Mouse (Mus musculus) CD8-positive naive resting alpha-beta T cell, adult 2 months (primary cell): ENCODE measurements around the gene Tubgcp6.

Experiments
- DNase-seq, 2 experiments: peaks; one replicate each; pipeline ENCODE4 v3.0.0; 2022; ENCODE audit warnings: low read depth in 2 of 2, low spot score in 2 of 2

The Tubgcp6 gene

DNA sequence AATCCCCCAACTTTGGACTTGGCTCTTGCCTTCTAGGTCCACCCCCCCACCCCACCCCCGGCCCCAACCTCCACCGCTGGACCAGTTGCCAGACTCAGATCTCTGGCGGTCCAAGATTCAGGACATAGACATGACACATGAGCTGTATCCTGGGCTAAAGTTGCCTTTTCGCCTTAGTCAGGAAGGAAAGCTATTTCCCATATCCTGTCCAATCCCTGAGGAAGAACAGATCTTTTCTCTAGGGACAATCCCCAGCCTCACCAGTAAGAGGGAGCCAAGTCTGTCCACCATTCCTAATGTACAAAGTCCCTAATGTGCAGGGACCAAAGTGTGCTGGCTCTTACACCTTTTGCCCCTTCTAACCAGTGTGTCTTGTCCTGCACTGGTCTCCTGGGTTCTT, 19.0 kb upstream of the Tubgcp6 start:
- DNase-seq: no peak

DNA sequence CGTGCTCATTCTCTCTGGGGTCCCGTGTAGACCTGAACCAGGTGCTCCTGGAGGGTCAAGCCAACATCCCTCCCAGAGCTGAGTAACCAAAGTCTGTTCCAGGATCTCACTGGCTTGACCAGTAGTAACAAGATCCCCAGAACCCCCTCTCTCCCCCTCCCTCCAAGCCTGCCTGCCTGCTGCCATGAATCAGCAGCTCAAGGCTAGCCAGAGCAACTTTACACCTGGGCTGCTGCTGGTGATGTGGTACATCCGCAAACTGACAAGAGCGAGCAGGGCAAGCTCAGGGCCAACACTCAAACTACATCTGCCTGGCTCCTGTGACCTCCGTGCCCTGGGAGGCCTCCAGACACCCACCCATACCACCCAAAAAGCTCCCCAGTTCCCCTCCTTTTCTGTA, 18.5 kb upstream of the Tubgcp6 start:
- no peak for DNase-seq

DNA sequence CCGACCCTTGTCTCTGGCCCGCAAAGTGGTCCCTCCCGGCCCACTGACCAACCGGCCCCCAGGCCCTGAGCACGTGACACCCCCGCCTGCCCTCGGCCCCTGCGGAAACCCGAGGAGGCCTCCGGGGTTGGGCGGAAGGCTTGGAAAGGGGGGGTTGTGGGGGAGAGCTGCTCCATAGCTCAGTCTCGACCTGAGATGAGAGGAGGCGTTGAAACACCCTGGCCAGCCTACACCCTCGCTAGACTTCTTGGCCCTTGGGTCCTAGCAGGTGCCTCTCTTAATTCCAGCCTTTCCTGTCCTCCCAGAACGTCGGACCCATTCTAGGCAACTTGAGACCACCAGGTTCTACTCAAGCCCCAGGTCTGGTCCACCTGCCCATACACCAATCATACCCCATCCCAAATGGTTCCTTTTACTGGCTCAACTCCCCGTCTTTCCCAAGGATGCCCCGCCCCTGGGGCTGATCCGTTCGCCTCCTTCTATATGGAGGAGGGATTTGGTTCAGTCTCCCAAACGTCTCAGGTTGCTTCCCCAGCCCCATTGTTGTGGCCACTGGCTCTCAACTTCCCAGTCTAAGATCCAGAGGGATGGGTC, 17.8 kb upstream of the Tubgcp6 start, which contains the start of gene Mapk12:
TSS of gene Mapk12 (minus strand) at position 45 of the 594 bp plus-strand sequence.
- DNase-seq: no peak

DNA sequence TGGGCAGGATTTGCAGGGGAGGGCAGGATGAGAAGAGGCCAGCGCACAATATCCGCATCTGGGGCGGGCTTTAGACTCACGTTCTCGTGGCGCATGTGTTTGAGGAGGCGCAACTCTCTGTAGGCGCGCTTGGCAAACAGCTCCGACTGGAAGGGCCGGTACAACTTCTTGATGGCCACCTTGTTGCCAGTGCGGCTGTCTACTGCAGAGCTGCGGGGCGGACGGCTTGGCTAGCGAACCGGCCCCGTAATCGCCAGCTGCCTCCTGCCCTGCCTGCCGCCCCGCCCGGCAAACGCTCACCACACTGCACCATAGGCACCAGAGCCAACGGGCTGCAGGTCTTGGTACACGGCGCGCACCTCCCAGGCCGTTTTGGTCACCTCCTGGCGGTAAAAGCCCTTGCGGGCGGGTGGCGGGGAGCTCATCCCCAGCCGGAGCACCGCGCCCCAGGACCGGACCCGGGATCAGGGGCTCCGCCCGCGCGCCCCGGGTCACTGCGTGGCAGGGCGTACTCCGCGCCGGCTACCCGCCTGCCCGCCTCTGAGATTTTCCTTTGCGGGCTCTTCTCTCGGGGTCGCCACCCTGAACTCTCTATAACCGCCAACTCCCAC, 17.2 kb upstream of the Tubgcp6 start:
- DNase-seq: no peak

DNA sequence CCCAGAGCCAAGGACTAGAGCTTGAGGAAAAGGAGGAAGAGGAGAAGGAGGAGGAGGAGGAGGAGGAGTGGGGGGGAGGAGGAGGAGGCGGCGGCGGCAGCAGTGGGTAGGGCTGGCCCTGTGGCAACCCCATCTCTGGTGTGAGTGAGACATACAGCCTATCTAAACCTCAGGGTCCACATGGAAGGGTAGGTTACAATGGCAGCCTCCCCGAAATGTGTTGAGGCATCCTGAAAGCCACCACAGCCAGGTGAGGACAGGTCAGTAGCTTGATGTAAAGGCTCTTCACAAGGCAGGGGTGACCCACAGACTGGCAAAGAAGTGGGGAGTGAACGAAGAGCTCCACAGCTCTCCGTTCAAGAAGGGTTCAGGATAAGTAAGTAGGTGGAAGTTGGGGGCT, 15.6 kb upstream of the Tubgcp6 start:
- no peak for DNase-seq

DNA sequence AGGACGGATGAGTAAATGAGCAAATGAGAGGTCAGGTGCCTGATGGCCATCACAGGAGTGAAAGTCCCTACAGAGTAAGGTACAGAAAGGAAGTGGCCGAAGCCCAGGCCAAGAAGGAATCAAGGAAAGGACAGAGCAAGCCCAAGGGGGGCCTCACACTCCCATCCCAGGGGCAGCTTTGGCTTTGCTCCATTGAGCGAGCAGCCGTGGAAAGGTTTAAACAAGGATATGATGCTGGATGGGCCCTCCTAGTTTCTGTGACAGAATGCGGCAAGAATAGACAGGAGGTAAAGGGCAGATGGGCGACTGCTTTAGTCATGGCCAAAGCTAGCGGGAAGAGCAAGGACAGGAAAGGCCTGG, 15.1 kb upstream of the Tubgcp6 start:
- DNase-seq: no peak

DNA sequence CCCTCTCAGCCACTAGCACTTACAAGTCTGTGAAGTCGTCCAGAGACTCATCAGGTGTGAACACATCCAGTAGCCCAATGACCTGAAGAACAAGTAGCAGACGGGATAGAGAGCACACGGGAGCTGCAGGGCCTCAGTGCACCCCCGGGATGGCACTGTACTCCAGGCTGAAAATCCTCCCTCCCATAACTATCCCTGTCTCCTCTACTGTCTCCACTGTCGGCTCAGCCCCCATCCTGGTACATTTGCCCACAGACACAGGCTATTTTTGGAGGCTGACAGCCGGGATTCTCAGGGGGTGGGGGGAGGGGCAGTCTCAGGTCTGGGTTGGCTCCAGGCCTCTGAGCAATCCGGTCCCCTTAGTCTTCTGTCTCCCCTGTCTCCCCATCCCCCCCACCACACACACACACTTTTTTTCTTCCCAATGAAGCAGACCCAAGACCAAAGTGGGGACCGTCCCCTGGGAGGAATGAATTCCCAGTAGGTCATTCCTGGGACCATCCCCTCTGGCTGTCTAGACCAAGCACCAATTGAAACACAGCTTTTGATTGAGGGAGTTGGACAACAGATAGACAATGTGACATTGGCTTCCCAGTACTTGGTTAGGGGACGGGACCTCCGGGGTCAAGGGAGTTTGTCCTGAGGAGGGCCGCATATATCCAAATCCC, 14.6 kb upstream of the Tubgcp6 start:
- no peak for DNase-seq

DNA sequence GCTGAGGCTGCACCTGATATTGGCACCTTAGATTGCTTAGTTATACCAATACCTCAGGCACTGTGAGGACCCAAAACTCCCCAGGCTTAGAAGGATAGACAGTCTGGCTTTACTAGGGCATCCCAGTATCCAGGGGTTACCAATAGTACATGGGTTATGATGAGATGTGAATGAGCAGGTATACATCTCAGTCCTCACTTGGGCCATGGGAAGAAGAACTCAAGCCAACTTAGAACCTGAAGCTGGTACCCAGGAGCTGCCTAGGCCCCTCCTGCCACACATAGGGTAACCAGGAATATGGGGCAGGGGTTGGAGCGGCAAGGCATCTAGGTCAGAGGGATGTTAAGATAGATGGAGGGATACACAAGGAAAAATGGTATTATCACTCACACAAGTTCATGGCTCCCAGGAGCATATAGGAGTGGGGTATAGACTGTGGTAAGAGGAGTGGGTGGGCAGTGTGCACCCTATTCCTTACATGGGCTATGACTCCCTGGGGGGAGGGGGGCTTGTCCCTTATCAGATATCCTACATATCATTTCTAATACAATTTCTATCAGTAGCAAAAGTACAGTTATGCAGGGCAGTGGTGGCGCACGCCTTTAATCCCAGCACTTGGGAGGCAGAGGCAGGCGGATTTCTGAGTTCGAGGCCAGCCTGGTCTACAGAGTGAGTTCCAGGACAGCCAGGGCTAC, 13.7 kb upstream of the Tubgcp6 start:
- DNase-seq: no peak

DNA sequence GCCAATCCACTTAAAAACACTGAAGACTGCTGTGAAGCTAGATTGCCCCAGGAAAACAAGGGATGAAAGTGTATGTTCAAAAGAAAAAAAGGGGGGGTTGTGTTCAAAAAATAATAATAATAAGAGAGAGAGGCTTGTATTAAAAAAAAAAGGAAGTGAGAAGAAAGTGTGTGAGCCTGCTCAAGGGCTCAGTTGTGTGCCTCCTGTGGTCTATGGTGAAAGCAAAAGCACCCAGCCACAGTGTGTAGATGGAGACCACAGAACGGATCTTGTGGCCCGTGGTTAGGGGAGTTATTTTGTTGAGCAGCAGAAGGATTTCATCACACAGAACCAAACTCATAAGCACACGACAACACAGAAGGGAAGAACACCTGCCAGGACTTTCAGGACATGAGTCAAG, 8.4 kb upstream of the Tubgcp6 start:
- peak; percentile 74 to 88 for DNase-seq

DNA sequence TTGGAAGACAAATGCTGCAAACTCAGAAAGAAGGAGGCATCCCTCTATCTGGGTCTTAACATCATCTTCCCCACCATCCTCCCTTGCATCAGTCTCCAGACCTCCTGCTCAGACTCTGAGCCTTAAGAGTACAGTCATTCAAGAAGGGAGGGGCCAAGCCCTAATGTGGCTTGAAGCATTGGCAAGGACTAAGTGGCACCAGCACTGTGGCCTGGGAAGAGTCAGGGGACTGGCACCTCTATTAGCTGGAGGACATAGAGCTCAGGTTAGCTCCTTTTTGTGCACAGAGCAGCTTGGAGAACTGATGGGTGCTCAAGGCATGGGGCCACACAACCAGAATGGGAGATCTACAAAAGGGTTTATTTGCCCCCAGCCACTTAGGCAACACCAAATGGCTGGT, 7.3 kb upstream of the Tubgcp6 start:
- no peak for DNase-seq

DNA sequence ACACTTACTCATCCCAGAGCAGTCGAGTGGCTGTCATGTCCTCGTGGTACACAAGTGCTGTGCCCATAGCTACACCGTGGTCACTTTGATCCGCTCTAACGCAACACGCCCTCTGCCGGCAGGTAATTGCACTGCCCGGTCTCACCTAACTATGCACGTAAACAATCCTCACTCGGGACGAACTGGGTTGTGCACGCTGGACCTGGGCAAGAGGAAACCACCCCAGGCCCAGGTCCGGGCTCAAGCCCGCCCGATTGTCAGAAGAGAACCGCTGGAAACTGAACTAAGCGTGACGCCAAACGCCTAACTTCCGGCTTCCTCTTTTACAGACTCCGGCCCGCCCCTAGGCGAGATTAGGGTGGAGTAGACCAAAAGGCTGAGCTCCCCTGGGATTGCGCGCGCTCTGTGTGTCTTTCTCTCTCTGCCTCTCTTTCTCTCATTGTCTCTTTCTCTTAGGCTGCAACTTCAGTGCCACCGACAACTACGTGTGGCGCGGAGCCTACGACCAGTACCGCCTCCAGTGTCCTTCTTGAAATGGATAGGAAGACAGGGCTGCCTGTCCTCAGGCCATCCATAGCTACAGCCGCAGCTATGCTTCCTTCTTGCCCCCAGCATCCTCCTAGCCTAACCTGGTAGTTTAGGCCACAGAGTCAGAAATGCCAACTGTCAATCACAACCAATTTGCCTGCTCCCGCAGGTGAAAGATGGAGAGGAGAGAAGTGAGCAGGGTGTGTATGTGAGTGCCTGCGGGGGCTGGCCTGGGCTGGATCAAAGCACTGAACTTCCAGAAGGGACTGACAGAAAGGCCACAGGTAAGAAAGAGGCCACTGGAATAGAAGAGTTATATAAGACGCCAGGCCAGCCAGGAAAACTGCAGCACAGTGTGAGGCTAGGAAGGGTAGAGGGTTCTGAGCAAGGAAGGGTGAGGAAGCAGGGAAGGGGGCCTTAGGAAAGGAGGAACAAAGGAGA, 5.8 kb upstream of the Tubgcp6 start, which contains the start of gene Hdac10:
TSS of gene Hdac10 (minus strand) at position 319 of the 969 bp plus-strand sequence.
- DNase-seq: peak; percentile 78 to 86

DNA sequence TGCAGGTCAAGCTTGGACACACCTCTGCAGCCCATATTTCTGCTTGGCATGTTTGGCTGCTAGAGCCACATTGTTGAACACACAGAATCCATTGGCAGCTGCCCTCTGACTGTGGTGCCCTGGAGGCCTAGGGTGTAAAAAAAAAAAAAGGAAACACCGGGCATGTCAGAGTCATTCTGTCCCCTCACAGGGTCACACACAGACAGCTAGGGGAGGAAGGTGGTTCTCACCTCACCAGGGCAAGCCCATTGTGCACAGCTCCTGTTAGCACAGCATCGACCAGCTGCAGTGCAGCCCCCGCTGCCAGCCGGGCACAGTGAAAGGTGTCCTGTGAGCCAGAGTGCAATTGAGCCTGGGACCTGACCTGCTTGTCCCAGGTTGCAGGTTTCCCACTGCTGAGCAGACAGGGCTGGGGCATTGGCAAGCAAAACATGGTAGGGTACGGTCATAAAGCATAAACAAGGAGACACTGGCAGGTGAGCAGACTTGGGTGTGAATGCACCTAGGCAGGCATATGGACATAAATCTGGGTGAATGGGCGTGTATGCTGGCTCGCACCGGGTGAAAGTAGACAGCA, 4.5 kb upstream of the Tubgcp6 start:
- no peak for DNase-seq

DNA sequence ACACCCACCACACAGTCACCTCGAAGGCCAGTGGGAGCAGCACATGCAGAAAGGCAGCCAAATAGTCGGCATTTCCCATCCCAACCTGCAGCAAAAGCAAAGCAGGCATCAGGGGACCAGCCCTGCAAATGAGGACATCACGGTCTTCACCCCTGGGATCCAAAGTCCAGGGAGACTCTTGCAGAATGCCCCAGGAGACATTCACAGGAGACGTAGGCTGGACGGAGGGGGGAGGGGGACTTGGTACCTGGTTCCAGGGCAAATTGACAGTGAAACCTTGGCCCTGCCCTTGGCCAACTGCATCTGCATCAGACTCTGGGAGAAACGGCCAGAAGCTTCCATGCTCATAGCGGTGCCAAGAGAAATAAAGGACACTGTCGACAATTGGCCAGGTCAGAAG, 3.7 kb upstream of the Tubgcp6 start:
- no peak for DNase-seq

DNA sequence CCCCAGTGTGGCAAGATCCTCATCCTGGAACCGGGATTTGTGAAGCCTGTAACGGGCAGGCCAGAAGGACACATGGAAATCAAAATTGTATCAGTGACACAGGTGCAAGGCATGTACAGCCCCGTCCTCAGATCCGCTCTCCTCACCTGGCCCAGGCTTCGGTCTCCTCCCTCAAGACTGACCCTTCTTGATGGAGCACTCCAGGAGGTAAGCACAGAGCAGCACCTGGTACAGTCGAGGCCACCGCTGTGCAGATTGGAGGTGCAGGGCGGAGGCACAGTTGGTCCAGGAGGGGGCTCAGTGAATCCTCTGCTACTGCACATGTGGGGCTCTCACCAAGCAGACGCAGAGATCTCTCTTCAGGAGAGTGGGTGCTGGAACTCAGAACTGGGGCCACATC, 2.4 kb upstream of the Tubgcp6 start:
- no peak for DNase-seq

DNA sequence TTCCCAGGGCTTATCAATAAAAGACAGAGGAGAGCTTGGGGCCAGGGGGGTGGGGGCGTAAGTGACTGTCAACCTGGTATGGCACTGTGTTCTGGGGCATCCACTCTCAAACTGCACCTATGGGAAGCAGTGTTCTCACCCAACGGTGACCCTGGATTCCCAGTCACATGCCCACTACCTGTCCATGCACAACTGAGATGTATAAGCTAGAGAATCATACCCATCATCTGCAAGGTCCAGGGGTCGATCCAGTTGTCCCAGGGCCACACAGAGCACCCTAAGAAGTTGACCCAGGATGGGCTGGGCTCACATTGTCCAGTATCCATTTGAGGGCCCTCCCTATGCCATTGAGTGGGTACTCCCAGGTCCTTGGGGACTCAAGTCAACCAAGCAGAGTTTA, 1.4 kb upstream of the Tubgcp6 start:
- DNase-seq: no peak

DNA sequence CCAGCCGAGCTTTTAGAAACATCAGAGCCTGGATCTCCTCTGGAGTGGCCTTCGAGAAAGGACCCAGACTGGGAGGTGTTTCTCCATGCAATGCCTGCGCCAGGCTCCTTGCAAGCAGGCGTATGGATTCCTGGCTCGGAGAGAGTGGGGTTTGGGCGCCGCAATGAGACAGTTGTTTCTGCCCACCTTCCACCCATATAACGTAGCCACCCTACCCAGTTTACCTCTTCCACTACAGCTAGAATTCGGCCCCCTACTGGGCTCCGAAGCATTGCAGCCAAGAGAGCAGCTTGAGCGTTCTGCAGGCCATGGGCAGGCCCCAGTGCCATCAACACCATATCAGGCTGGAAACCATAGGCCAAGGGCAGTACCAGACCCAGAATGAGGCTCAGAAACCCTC, 683 bp upstream of the Tubgcp6 start:
- no peak for DNase-seq

DNA sequence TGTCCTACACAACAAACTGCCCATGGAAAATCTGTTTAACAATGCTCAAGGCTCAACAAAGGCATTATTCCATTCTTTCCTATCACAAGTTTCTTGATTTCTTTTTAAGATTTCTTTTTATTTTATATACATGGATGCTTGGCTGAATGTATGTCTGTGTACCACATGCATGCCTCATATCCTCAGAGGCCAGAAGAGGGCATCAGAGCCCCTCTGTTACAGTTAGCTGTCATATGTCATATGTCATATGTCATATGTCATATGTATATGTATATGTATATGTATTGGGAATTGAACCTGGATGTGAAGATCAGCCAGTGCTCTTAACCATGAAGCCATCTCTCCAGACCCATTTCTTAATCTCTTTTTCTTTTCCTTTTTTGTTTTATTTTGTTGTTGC, 4.9 kb downstream of the Tubgcp6 start:
- DNase-seq: no peak

DNA sequence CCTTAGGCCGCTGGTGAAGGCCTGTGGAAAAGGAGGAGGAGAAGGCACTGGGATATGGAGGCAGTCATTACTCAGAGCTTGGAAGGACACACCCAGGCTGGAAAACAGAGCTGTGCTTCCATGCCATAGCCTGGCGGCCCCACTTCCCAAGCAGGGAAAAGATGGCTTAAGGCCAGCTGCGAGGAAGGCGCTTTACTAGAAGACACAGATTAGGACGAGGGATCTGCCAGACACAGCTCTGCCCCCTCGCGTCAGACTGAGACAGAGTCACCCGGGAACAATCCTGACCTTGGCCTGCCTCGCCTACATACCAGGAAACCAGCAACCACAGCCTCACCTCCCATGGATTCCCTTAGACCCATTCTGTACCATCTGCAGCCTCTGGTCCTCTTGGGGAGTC, 12.8 kb downstream of the Tubgcp6 start:
- no peak for DNase-seq

DNA sequence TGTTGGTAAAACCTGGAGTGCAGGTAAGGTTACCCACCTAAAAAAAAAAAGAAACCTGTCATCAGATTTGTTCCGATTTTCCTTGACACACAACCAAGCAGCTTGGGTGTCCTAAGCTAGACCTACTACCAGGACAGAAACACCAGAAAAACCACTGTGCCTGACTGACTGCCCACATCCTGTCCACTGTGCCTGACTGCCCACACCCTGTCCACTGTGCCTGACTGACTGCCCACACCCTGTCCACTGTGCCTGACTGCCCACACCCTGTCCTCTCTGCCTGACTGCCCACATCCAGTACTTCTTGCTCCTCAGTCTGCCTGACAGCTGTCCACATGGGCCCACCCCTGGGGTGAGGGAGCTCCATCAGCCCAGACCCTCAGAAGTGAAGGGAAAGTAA, 15.9 kb downstream of the Tubgcp6 start:
- no peak for DNase-seq

DNA sequence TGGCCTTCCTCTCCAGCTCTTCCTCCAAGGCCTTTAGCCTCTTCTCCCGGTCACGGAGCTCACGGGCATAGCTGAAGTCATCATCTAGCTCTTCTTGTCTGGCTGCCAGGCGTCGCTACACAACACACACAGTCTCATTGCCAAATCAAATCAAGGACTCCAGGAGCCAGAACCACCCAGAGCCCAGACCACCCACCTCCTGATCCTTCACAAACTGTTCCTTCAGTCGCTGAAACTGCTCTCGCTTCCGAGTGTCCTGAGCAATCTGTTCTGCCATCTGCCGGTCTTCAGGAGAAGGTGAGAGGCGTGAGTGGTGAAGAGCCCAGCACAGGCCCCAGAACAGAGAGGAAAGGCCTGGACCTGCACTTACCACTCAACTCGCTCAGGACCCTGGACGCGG, 16.8 kb downstream of the Tubgcp6 start:
- no peak for DNase-seq

DNA sequence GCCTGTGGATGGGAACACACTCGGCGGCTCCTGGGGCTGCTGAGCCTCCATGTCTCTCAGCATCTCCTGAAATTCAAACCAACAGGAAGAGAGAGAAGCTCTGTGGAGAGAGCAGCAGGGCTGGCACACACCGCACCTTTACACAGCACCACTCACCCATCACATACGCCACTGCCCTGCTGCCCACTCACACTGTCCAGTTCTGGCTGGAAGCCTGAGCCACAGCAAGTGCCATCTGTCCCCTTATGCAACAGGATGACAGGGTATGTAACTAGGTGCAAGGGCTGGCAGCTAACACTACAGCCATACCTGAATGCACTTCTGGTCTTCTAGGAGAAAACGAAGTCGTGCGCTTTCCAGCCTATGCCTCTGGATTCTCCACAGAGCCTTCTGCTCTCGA, 18.5 kb downstream of the Tubgcp6 start:
- no peak for DNase-seq
